Mouse (Mus musculus) adrenal gland, adult 8-10 months (tissue): ENCODE data around the gene Id1. TPM values are rescaled to one million over a fixed set of nuclear protein-coding genes. Genes with fewer than 3 reads are reported as not detected.
A peak's percentile ranks its signal among the peaks of the same experiment; 100 is the strongest.

ENCODE experiments used
- DNase-seq: peaks from one replicate; pipeline ENCODE4 v3.0.0; 2022
- total RNA-seq, 4 experiments: library from RNA; stranded (reverse); gene quantifications; 2 replicates each; pipeline ENCODE4 v1.2.4; 2022

Gene Id1
- total RNA-seq, 4 experiments from 2014 or later = 38.9 to 74.3 (median 55.1) TPM

DNA sequence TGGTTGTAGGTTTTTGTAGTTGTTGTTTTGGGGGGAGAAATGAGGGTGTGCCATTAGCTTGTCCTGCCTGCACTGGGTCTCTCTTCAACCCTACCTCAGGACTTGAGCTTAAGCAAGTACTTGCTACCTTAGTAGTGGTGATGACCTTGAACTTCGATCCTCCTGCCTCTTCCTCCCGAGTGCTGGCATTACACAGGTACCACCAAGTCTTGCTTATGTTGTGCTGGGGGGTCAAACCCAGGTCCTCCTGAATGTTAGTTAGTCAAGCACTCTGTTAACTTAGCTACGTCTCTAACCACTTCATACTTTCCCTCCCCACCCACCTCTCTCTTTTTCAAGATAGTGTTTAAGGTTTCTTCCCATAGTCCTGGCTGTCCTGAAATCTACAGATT lies 11.7 kb upstream of the Id1 start:
- no peak for DNase-seq

DNA sequence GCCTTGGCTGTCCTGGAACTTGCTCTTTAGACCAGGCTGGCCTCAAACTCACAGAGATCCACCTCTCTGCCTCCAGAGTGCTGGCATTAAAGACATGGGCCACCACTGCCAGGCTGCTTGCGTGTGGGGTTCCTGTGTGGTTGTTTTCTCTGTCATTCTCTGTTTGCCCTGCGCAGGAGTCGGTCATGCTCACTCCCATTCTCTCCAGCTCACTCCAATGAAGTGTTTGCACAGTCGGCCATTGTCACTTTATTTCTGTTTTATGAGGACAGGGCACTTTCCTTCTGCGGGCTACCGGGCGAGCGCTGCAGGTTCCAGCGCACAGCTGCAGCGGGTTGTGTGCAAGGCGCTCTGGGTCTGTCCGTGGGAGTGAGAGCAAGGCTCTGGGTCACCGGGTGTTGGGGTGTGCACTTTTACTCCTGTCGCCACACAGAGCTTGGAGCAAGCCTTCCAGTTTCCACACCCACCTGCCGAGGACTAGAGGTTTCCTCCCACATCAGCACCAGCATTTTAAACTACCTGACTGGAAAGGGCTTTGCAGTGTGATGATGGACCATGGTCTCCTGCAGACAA lies 10.8 kb upstream of the Id1 start:
- DNase-seq = no peak

DNA sequence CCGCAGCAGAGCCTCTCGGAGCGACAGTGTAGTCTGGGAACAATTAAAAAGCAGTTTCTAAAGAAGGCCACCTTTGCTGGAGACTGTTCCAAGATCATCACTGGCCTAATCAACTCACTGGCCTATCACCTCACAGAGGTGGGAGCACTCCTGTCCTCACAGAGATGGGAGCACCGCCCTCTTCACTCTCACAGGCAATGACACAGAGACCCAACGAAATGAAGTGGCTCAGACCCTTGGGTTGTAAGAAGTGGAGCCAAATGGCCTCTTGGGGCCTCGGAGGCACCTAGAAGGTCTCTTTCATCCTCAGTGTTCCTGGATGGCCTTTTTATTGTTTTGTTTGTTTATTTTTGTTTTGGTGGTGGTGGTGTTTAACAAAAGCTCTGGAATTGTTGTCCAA lies 9.8 kb upstream of the Id1 start:
- no peak for DNase-seq

DNA sequence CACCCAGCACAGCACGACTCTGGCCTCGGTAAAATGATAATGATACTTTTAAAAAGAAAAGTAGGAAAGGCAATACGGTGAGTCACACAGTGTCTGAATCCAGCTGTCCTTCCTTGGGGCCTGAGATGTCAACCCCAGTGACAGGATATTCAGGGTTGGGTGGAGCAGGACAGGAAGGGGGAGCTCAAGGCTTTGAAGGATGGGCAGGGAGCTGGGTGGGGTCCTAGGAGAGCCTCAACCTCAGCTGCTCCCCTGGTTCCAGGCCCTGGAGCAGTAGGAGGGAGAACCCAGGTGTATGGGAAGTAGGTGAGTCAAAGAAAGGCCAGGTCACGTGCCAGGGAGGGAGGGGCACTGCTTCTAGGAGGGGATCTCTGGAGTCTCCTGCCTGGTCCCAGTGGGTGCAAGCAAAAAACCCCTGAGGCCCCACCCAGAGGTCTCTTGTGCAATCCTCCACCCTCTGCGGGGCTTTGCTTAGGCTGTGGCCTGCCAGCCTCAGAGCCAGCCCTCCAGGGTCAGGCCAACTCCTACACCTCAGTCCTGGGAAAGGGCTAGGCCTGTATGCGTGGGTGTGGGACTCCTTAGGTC lies 9.2 kb upstream of the Id1 start:
- DNase-seq = no peak

DNA sequence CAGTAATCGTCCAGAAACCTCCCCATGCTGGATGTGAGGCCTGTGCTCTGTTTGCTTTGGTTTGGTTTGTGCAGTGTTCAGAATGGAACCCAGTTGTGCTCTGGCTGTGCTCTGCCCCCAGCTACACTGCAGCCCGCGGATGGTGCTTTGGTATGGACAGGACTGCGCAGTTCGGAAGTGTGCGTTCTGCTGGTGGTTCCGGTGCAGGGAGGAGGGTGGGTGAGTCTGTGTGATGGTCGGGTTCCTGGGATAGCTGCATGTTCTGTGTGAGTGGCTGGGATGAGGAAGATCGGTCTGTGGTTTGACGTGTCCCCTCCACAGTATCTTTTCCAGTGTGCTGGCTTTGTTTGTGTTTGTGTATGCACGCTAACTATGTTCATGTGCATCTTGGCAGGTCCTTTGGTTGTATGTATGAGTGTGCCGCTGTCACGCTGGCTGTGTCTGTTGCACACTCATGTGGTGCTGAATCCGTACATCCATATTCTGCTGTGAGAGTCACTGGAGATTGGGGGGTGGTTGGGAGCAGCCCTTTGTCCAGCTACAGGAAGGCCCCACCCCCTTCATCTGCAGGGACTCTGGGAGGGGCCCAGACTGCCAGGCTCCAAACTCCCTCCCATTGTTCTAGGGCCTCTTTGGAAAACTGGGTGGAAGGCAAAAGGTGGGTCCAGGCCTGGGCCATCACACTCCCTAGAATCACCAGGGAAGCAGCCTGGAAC lies 8.1 kb upstream of the Id1 start:
- DNase-seq = no peak

DNA sequence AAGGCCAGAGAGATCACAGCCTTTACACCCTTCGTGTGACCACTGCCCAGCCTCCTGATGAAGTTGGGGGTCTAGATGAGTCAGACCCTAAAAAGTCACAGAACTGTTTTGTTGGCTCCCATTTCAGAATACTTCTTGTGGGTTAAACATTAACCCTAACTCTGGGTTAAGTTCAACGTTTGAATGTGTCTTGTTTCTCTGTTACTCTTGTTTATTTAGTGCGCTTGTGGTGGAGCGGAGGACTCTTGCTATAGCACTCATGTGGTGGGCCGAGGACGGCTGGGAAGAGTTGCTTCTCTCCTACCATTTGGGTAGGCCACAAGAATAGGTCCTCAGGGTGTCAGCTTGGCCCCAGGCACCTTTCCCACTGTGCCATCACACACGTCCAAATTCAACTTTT lies 7.5 kb upstream of the Id1 start:
- no peak for DNase-seq

DNA sequence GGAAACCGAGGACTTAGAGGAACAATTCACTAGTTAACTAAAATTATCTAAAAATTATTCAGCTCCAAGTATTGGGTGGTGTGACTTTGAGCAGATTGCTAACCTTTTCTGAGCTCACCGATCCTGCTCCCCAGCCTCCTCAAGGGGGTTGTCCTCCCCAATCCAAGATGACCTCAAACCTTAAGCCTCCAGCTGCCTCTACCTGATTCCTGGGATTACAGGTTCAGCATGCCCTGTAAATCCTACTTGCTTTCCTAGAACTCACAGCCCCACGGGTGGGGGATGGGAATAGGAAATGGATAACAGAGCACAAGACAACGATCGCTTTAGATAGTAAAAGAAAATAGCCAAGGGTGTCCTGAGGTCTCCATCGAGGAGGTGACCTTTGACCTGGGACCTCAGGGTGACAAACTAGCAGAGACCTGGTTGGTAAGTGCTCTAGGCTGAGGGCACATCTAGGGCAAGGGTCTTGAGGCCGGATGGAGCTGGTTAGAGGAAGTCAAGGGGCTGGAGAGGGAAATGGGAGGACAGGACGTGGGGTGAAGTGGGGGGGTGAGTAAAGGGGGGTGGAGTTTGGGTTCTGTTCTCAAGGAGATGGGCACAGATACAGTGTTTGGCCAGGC lies 6.9 kb upstream of the Id1 start:
- no peak for DNase-seq

DNA sequence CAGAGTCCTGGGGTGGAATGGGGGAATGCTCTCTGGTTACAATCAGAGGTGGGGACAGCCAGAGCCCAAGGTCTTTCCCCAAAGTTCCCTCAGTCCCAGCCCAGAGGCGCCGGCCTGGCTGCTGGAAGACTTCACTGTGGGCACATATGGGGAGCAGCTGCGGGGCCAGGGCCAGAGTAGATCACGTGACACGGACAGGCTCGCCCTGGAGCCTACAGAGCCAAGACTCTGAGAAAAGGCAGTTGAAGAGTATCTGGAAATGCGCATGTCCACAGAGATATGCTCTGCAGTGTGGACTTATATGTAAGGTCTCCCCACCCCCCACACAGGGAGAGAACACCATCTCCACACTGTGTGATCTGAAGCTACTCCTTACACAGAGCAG lies 6.4 kb upstream of the Id1 start:
- DNase-seq = peak; percentile 65

DNA sequence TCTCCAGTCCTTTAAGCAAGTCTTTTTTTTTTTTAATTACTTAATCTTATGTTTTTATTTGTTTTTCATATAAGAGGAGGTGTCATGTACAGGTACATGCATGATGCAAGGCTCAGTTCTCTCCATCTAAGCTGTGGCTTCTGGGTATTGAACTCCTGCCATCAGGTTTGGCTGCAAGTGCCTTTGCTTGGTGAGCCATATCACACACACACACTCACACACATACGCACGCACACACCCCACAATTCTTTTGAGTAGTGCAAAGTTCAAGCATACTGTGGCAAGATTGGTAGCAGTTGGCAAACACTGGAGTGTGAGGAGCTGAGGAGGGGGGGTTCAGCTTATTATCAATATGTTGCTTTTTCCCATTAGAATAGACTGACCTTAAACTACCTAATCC lies 2.9 kb upstream of the Id1 start:
- no peak for DNase-seq

DNA sequence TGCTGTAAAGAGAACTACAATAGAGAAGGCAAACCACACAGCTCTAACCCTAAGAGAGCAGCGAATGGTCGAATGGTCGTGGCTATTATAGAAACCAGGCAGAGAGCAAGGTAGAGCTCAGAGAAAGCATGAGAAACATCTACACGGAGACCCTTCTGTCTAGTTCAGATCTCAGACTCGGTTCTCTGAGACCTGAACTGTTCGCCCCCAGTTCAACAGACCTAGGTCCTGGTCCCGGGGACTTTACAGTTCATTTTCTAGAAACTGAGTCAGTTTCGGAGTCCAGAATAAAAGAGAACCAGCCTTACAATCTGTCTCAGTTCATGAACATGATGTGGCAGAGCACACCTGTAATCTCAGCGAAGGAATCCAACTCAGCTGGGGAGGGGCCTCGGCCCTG lies 1.6 kb upstream of the Id1 start:
- no peak for DNase-seq

DNA sequence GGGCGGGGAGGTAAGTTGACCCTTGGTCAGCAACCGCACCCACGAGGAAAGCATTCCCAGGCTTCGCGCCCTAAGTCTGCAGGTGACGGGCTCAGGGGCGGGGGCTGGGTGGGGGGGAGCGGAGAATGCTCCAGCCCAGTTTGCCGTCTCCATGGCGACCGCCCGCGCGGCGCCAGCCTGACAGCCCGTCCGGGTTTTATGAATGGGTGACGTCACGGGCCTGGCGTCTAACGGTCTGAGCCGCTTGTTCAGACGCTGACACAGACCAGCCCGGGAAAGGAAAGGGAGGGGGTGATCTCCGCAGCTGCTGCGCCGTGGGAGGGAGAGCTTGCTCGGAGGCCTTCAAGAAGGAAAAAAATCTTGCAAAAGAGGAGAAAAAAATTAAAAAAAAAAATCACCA lies 1.1 kb upstream of the Id1 start:
- DNase-seq = peak; percentile 96

DNA sequence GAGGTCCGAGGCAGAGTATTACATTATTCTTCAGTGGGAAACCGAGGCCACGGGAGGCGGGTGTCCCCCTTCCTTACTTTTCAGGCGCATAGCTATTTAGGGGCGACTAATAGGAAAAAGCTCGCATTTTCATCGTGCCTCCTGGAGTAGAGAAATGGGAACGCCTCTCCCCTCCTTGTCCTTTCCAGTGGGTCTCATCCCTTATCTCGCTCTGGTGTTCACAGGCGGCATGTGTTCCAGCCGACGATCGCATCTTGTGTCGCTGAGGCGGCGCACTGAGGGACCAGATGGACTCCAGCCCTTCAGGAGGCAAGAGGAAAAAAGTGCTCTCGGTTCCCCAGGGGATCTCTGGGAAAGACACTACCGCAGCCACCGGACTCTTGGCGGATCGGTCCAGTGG lies 697 bp downstream of the Id1 start:
- peak; percentile 31 for DNase-seq

DNA sequence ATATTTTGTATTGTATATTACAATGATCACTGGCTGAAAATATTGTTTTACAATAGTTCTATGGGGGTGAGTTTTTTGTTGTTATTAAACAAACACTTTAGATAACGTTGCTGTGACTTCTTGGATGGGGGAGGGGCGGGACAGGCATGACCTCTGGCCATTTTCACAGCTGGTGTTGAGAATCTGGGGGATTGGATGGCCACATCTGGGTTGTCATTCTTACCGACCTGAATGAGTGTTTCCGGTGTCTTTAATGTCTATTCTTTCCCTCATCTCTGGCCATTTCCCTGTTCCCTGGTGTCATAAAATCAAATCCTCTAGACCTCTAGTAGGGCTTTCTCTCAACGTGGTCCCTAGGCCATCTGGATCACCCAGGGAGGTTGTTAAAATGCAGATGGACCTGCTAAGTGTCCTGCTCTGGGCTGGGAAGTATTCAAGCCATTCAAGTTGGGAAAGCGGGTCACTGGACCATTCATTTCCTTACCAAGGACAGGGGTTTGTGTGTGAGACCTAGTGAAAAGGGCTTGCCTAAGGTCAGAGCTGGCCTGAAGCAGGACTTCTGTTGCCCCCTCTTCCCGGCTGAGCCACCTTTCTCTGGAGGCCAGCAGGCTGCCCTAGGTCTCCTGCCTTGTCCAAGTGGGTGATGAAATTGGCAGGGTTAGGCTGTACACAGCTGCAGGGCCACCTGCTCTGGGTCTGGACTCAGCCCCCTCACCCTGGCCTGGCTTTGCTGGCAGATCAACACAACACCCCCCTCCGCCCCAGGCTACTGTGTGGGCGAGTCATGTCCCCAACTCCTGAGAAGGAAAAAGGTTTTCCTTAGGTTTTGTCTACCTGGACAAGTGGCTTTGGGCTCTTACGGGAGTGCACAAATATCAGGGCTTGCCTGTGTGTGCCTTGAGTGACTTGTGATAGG lies 1.5 kb downstream of the Id1 start:
- DNase-seq = no peak

DNA sequence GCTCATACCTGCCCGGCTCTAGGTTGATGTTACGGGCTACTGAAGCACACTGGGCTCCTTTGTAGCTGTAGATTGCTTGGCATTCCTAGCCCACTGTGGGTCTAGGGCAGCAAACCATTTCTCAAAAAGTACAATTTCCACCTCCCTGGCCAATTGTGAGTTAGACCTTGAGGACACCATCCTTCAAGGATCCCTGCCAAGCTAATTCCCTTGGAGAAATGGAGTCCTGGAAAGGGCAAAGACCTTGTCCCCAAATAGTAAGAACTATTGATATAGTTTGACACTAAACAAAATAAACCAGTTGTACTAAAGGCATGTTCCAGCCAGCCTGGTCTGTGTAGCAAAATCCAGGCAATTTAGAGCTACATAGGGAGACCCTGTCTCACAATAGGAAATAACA lies 2.3 kb downstream of the Id1 start:
- no peak for DNase-seq

DNA sequence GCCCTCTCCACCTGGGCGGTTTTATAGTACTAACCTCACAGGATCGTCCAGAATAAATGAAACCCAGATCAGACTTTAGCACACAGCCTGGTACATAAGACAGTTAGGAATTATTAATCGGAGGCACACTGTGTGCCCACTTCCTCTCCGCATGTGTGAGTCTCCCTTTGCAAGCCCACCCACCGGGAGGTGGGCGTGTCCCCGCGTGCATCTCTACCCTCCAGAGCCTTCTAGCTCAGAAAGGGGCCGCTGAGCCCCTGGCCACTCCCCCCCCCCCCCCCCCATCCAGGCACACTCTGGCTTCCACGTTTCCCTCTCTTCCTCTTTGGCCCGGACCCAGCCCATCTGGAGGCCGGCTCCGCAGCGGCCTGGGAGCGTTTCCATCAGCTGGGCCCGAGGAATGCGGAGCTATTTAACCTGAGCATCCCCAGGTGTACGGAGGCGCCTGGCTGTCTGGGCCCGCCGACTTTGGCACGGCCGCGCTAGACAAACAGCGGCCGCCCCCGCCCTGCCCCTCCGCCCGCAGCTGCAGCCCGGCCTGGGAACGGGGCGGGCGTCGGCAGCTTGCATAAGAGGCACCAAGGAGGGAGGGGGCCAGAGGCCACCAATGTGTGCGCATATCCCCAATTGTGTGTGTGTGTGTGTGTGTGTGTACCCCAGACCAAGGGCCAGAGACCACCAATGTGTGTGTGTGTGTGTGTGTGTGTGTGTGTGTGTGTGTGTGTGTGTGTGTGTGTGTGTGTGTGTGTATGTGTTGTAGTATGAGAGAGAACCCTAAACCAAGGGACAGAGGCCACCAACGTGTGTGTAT lies 3.2 kb downstream of the Id1 start:
- peak; percentile 53 for DNase-seq

DNA sequence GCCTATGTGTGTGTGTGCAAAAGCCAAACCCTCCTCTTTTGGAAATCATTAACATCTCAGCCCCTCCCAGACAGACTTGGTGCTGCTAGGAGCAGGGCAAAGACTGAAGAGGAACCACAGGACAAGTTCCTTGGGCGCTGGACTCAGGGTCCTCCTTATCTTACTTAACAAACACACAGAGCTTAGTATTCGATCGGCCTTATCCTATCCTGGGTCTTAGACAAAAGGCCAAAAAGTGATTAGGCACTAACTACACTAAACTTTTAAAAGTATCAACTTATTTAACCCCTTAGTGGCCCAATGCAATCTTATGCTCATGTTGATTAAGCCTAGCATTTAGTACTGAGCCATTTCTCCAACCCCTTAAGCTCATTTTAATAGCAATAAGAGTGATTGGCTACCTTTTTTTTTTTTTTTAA lies 3.8 kb downstream of the Id1 start:
- DNase-seq = no peak

DNA sequence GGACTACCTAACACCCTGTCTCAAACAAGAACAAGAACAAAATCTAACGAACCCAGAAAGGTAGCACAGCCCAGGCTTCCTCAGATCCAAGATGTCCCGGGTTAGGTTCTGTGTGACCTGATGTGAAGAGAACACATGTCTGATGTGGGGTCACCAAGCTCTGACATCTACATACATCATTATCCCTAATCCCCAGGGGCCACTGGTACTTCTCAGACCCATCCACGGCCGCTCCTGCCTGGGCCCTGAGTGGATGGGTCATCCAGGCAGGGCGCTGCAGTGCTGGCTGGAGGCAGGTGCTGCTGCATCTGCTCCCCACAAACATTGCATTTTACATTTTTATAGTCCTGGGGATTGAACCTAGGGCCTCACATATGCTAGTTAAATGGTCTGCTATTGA lies 4.4 kb downstream of the Id1 start:
- no peak for DNase-seq

DNA sequence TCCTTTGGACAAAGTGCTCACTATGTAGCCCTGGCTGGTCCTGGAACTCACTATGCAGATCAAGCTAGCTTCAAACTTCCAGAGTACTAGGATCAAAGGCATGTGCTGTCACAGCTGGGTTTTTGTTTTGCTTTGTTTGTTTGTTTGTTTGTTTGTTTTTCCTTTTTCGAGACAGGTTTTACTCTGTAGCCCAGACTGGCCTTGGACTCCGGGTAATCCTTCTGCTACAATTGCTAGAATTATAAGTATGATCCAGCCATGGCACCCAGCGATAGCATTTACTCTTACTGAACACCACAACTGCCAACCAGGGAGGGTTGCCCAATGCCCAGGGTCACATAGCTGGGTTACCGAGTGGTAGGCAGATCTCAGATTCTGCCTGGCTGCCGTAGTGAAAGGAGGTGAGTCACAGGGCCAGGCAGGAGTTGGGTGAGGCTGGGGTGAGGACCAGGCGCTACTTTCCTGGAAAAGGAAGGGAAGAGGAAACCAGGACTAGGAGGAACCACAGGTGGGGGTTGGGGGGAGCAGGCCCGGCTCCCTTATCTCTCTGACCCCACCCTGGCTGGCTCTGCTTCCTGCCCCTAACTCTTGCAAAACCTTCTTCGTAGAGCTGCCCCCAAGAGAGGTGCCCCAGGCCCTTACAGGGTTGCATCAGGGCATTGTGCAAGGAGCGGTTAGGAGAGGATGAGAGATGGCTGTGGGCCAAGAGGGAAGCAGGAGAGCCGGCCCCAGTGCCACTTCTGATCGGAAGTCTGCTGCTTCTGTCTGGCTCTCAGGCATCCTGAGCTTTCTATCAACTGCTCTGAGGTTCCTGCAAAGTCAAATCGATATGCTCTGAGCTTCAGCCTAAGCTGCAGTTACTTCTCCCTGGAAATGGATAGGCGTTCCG lies 5.3 kb downstream of the Id1 start:
- peak; percentile 83 for DNase-seq

DNA sequence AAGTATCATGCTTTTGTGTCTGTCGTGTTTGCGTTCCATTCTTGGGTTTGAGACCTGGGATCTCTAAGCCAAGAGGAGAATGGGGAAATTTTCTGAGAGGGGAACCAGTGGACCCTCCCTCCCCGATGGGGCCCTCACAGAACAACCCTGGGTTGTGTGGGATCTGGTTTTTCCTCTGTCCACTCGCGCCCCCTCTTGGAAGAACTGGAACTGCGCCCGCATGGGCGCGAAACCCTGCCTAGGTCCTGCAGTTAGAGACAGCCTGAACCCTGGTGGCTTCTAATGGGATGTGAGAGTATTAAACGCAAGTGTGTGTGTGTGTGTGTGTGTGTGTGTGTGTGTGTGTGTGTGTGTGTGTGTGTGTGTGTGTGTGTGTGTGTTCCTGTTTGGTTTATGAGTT lies 6.4 kb downstream of the Id1 start:
- peak; percentile 58 for DNase-seq

DNA sequence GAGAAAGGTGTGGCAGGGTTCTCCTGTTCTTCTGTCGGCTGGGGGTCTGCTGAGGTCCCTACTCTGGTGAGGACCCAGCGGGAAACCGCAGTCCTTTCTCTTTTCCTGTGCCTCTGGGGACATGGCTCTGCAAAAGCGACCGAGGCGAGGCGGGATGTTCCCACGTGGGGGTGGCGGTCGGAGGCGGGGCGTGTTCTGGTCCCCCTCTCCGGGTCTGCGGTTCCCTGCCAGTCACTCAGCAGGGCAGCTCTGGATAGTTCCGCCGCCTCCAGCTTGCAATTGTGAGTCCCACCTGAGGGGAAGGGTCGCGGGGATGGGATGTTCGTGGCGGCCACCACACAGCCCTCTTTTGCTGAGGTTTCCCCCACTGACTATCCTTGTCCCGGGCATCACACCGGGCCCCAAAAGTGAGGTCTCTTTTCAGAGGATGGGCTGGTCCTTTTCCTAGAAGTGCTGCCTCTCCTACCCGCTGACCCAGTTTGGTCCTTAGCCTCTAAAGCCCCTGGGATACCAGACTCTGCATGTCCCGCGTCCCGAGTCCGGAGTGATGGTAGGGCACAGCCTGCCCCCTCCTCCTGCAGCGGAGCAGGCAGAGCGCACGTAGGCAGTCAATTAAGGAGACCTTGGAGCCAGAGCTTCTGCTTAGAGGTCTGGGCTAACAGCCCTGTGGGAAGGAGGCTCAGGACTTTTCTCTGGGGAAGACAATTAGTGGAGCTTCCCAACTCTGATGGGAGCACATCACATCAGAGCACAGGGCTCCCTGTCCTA lies 18.1 kb downstream of the Id1 start, which contains the start of gene Cox4i2:
TSS of gene Cox4i2 (plus strand) at position 230 of the 768 bp plus-strand sequence.
- no peak for DNase-seq
